Mouse (Mus musculus): ENCODE measurements around the gene Fam78a. TPM values are rescaled to one million over a fixed set of nuclear protein-coding genes. Genes with fewer than 3 reads are reported as not detected.
A peak's percentile ranks its signal among the peaks of the same experiment; 100 is the strongest.

Gene Fam78a
- polyA plus RNA-seq, 1 experiment from 2014 or later: 2.5 TPM

DNA sequence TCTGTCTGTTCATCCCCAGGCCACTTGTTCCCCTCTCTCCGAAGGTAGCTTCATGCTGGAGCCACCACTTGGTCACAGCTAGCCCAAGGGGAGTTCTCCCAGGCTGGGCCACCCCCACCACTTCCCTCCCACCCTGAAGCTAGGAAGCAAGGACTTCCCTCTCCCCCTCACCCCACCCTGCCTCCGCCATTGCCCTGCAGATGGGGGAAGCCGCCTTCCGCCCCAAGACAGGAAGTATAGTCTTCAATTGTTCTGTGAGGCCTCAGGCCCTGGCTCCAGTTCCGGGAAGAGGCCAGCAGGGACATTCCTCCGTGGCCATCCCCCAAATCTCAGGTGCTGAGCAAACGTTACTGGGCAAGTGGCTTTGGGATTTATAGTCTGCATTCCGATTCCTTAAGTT is 6.1 kb downstream of the Fam78a start:
- TF ChIP-seq EP300 (IDR thresholded peaks at IDR 0.05) (peak; percentile 52; the same call in 1 of the 2 replicates), CTCF (IDR thresholded peaks at IDR 0.05) (no peak; the same call in 1 of the 2 replicates)
- H3K4me1 ChIP-seq (ENCODE audit: insufficient read depth, low read depth, low read length): no peaks in the 10 kb centered on the region
- peak overlapping the region; percentile 68 for H3K27ac ChIP-seq (ENCODE audit: low read length)
- ATAC-seq (peak; percentile 77), DNase-seq (ENCODE audit: low spot score) (peak; percentile 62)
- no peaks in the 10 kb centered on the region for H3K9me3 ChIP-seq (ENCODE audit: low read length)
- H3K4me3 ChIP-seq (ENCODE audit: low read depth, low read length): no peak overlapping the region
- H3K9ac ChIP-seq (replicated peaks; ENCODE audit: low read depth): no peak overlapping the region
- peaks cover 16% of the 10 kb centered on the region for H3K27me3 ChIP-seq (replicated peaks; ENCODE audit: insufficient read depth, low read length)
- H3K36me3 ChIP-seq (ENCODE audit: insufficient read depth, low read length): no peaks in the 10 kb centered on the region
- WGBS: 41% methylated on average over 8 of the region's 8 CpGs
- H3K4me2 ChIP-seq (replicated peaks; ENCODE audit: low read depth, low read length): no peak overlapping the region

GRCm38 (mm10) chr2:32077744-32078143 is 6.9 kb downstream of the Fam78a start:
- peaks cover 9% of the 10 kb centered on the region; the same call in 1 of the 2 replicates for H3K27me3 ChIP-seq (replicated peaks; ENCODE audit: insufficient read depth, low read length)
- DNase-seq (ENCODE audit: low spot score) (no peak), ATAC-seq (peak; percentile 29; the same call in 1 of the 2 replicates)
- no peaks in the 10 kb centered on the region for H3K36me3 ChIP-seq (ENCODE audit: insufficient read depth, low read length)
- 0 out of 2 replicates have a peak overlapping the region, but pooled peaks have one; percentile 8 for H3K4me2 ChIP-seq (replicated peaks; ENCODE audit: low read depth, low read length)
- 59% methylated on average over 10 of the region's 10 CpGs for WGBS
- no peaks in the 10 kb centered on the region for H3K9me3 ChIP-seq (ENCODE audit: low read length)
- H3K9ac ChIP-seq (replicated peaks; ENCODE audit: low read depth): no peak overlapping the region
- no peaks in the 10 kb centered on the region for H3K4me1 ChIP-seq (ENCODE audit: insufficient read depth, low read depth, low read length)
- peak overlapping the region; percentile 68 for H3K27ac ChIP-seq (ENCODE audit: low read length)
- no peak for TF ChIP-seq EP300 (IDR thresholded peaks at IDR 0.05)
- no peak for TF ChIP-seq CTCF (IDR thresholded peaks at IDR 0.05)
- no peak overlapping the region for H3K4me3 ChIP-seq (ENCODE audit: low read depth, low read length)

GRCm38 (mm10) chr2:32075368-32075767 is 9.3 kb downstream of the Fam78a start:
- TF ChIP-seq CTCF (IDR thresholded peaks at IDR 0.05) (no peak), EP300 (IDR thresholded peaks at IDR 0.05) (no peak)
- WGBS: 64% methylated on average over 7 of the region's 7 CpGs

DNA sequence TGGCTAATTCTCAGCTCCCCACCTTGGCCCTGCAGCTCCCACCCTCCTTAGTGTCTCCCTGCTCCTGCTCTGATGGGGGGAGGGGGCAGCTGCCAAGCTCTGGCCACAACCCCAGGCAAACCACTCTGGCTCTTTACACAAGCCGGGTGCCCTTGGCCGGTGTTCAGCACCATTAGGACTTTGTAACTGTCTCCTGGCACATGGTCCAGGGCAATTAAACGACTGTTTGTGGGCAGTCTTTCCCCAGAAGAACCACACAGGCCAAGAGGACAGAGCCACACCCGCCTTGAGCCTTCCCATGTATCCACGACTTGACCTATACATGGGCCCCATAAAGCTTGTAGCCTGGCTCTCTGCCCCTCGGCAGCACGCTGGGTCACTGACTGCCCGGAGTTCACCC is 10.3 kb downstream of the Fam78a start:
- Histone ChIP-seq H3K9ac (replicated peaks; ENCODE audit: low read depth) (no peak overlapping the region), H3K36me3 (ENCODE audit: insufficient read depth, low read length) (no peaks in the 10 kb centered on the region), H3K9me3 (ENCODE audit: low read length) (no peaks in the 10 kb centered on the region), H3K27me3 (replicated peaks; ENCODE audit: insufficient read depth, low read length) (no peaks in the 10 kb centered on the region), H3K4me3 (ENCODE audit: low read depth, low read length) (no peak overlapping the region), H3K4me2 (replicated peaks; ENCODE audit: low read depth, low read length) (no peak overlapping the region), H3K4me1 (ENCODE audit: insufficient read depth, low read depth, low read length) (no peaks in the 10 kb centered on the region), H3K27ac (ENCODE audit: low read length) (no peak overlapping the region)
- DNase-seq (ENCODE audit: low spot score) (no peak), ATAC-seq (no peak)
- WGBS: 55% methylated on average over 8 of the region's 8 CpGs
- no peak for TF ChIP-seq EP300 (IDR thresholded peaks at IDR 0.05)
- TF ChIP-seq CTCF (IDR thresholded peaks at IDR 0.05): no peak

More at GRCm38 (mm10) chr2:32075368-32075767, 9.3 kb downstream of the Fam78a start:
- no peaks in the 10 kb centered on the region for H3K27me3 ChIP-seq (replicated peaks; ENCODE audit: insufficient read depth, low read length)
- no peaks in the 10 kb centered on the region for H3K4me1 ChIP-seq (ENCODE audit: insufficient read depth, low read depth, low read length)
- DNase-seq (ENCODE audit: low spot score) (no peak), ATAC-seq (no peak)
- H3K9me3 ChIP-seq (ENCODE audit: low read length): no peaks in the 10 kb centered on the region
- H3K4me3 ChIP-seq (ENCODE audit: low read depth, low read length): no peak overlapping the region
- H3K9ac ChIP-seq (replicated peaks; ENCODE audit: low read depth): no peak overlapping the region
- H3K27ac ChIP-seq (ENCODE audit: low read length): no peak overlapping the region
- H3K36me3 ChIP-seq (ENCODE audit: insufficient read depth, low read length): no peaks in the 10 kb centered on the region
- no peak overlapping the region for H3K4me2 ChIP-seq (replicated peaks; ENCODE audit: low read depth, low read length)

GRCm38 (mm10) chr2:32070747-32071146 is 13.9 kb downstream of the Fam78a start:
- Histone ChIP-seq H3K36me3 (ENCODE audit: insufficient read depth, low read length) (no peaks in the 10 kb centered on the region), H3K27me3 (replicated peaks; ENCODE audit: insufficient read depth, low read length) (no peaks in the 10 kb centered on the region), H3K4me1 (ENCODE audit: insufficient read depth, low read depth, low read length) (no peaks in the 10 kb centered on the region), H3K4me2 (replicated peaks; ENCODE audit: low read depth, low read length) (no peak overlapping the region), H3K4me3 (ENCODE audit: low read depth, low read length) (no peak overlapping the region), H3K9ac (replicated peaks; ENCODE audit: low read depth) (no peak overlapping the region), H3K27ac (ENCODE audit: low read length) (no peak overlapping the region), H3K9me3 (ENCODE audit: low read length) (no peaks in the 10 kb centered on the region)
- WGBS: 88% methylated on average over 10 of the region's 10 CpGs
- ATAC-seq: no peak
- TF ChIP-seq EP300 (IDR thresholded peaks at IDR 0.05) (no peak), CTCF (IDR thresholded peaks at IDR 0.05) (no peak)
- no peak for DNase-seq (ENCODE audit: low spot score)

GRCm38 (mm10) chr2:32068811-32069607 is 15.6 kb downstream of the Fam78a start:
- Histone ChIP-seq H3K9me3 (ENCODE audit: low read length) (no peaks in the 10 kb centered on the region), H3K36me3 (ENCODE audit: insufficient read depth, low read length) (no peaks in the 10 kb centered on the region), H3K27me3 (replicated peaks; ENCODE audit: insufficient read depth, low read length) (no peaks in the 10 kb centered on the region), H3K9ac (replicated peaks; ENCODE audit: low read depth) (no peak overlapping the region), H3K4me1 (ENCODE audit: insufficient read depth, low read depth, low read length) (no peaks in the 10 kb centered on the region), H3K27ac (ENCODE audit: low read length) (no peak overlapping the region), H3K4me3 (ENCODE audit: low read depth, low read length) (no peak overlapping the region), H3K4me2 (replicated peaks; ENCODE audit: low read depth, low read length) (no peak overlapping the region)
- no peak for ATAC-seq
- WGBS: 55% methylated on average over 31 of the region's 31 CpGs
- DNase-seq (ENCODE audit: low spot score): peak; percentile 23
- TF ChIP-seq CTCF (IDR thresholded peaks at IDR 0.05): no peak
- TF ChIP-seq EP300 (IDR thresholded peaks at IDR 0.05): no peak

All from lung, postnatal 0 days (tissue).